13 mouse cellular contexts compared by ENCODE assay signal in genomic region chr10:71738280-71738679, GRCm38 (mm10).
DNase-seq lines count a peak whose midpoint lies in the region; ATAC-seq and TF ChIP-seq lines count a peak whose summit lies in the region.
"Had no signal": no experiment of that assay in that cellular context is flagged by ENCODE, and none has a peak within 500 bp of the region (broad histone marks: within the 10 kb centered on the region; RNA-seq: fewer than 3 reads in every experiment).

No protein-coding gene starts in this region.

- WGBS in hindbrain, embryonic 12.5 days: 10% methylated on average over 4 of the region's 4 CpGs
- WGBS in hindbrain, embryonic 14.5 days: 5% methylated on average over 4 of the region's 4 CpGs
- 21% methylated on average over 4 of the region's 4 CpGs for WGBS in intestine, embryonic 15.5 days

- no peak overlapping the region for H3K4me2 ChIP-seq in hindbrain, embryonic 12.5 days (replicated peaks)
- no peak overlapping the region for H3K4me2 ChIP-seq in hindbrain, embryonic 14.5 days (replicated peaks)
- no peak overlapping the region for H3K4me2 ChIP-seq in intestine, embryonic 15.5 days (replicated peaks)

- H3K27ac ChIP-seq in hindbrain, embryonic 12.5 days: no peak overlapping the region
- no peak overlapping the region for H3K27ac ChIP-seq in hindbrain, embryonic 14.5 days
- H3K27ac ChIP-seq in ES-Bruce4 (ENCODE audit: insufficient read depth, low read length): no peak overlapping the region
- no peak overlapping the region for H3K27ac ChIP-seq in intestine, embryonic 15.5 days
- H3K27ac ChIP-seq: limb, embryonic 10.5 days; liver, embryonic 14.5 days had no signal

- no peaks in the 10 kb centered on the region for H3K36me3 ChIP-seq in hindbrain, embryonic 12.5 days
- H3K36me3 ChIP-seq in hindbrain, embryonic 14.5 days (replicated peaks; ENCODE audit: control insufficient read depth, insufficient read depth): no peaks in the 10 kb centered on the region
- H3K36me3 ChIP-seq in ES-Bruce4 (ENCODE audit: control insufficient read depth, insufficient read depth, low read length, poor library complexity, severe bottlenecking): no peaks in the 10 kb centered on the region
- H3K36me3 ChIP-seq in intestine, embryonic 15.5 days: no peaks in the 10 kb centered on the region
- H3K36me3 ChIP-seq: limb, embryonic 10.5 days had no signal

- peaks cover 4% of the 10 kb centered on the region; the same call in 1 of the 2 replicates for H3K4me1 ChIP-seq in hindbrain, embryonic 12.5 days
- H3K4me1 ChIP-seq in hindbrain, embryonic 14.5 days (replicated peaks; ENCODE audit: control insufficient read depth, insufficient read depth, low read length): peaks cover 5% of the 10 kb centered on the region; the same call in 1 of the 2 replicates
- no peaks in the 10 kb centered on the region for H3K4me1 ChIP-seq in ES-Bruce4 (ENCODE audit: control insufficient read depth, insufficient read depth, low read length)
- H3K4me1 ChIP-seq in intestine, embryonic 15.5 days (replicated peaks): no peaks in the 10 kb centered on the region
- H3K4me1 ChIP-seq: limb, embryonic 10.5 days had no signal

- H3K4me3 ChIP-seq in hindbrain, embryonic 12.5 days: no peak overlapping the region
- H3K4me3 ChIP-seq in hindbrain, embryonic 14.5 days (replicated peaks; ENCODE audit: low read length): no peak overlapping the region
- H3K4me3 ChIP-seq in ES-Bruce4 (ENCODE audit: low read depth, low read length): no peak overlapping the region
- no peak overlapping the region for H3K4me3 ChIP-seq in intestine, embryonic 15.5 days (replicated peaks)
- H3K4me3 ChIP-seq: limb, embryonic 10.5 days had no signal

- TF ChIP-seq CTCF in ES-Bruce4 (IDR thresholded peaks at IDR 0.05; ENCODE audit: low read depth, low read length): no peak

- H3K9me3 ChIP-seq in hindbrain, embryonic 12.5 days (replicated peaks): no peaks in the 10 kb centered on the region
- peaks cover 7% of the 10 kb centered on the region; the same call in 1 of the 2 replicates for H3K9me3 ChIP-seq in hindbrain, embryonic 14.5 days (ENCODE audit: control insufficient read depth, low read length)
- H3K9me3 ChIP-seq in ES-Bruce4 (replicated peaks; ENCODE audit: control insufficient read depth, insufficient read depth, low read length, poor library complexity, severe bottlenecking): no peaks in the 10 kb centered on the region
- no peaks in the 10 kb centered on the region for H3K9me3 ChIP-seq in intestine, embryonic 15.5 days
- H3K9me3 ChIP-seq: limb, embryonic 10.5 days had no signal

- TF ChIP-seq POLR2A in ES-Bruce4 (IDR thresholded peaks at IDR 0.05; ENCODE audit: insufficient read depth, low read length): no peak

- peak; percentile 64; the same call in 1 of the 2 replicates for ATAC-seq in hindbrain, embryonic 12.5 days (ENCODE audit: low FRiP score)
- no peak for ATAC-seq in hindbrain, embryonic 14.5 days (ENCODE audit: low FRiP score)
- no peak for ATAC-seq in intestine, embryonic 15.5 days

- TF ChIP-seq EP300 in ES-Bruce4 (IDR thresholded peaks at IDR 0.05; ENCODE audit: insufficient read depth, low read depth, low read length): 0 out of 2 replicates have a peak, but pooled peaks have one; percentile 29

- no peak overlapping the region for H3K9ac ChIP-seq in hindbrain, embryonic 12.5 days
- H3K9ac ChIP-seq in hindbrain, embryonic 14.5 days: no peak overlapping the region
- H3K9ac ChIP-seq in ES-Bruce4 (ENCODE audit: low read depth, poor library complexity, severe bottlenecking): no peak overlapping the region
- H3K9ac ChIP-seq in intestine, embryonic 15.5 days: no peak overlapping the region
- H3K9ac ChIP-seq: liver, embryonic 14.5 days had no signal

- no peak for DNase-seq in hindbrain, embryonic 14.5 days (ENCODE audit: low spot score)
- DNase-seq in WW6 (ENCODE audit: low read depth, low spot score): peak; percentile 5
- peak; percentile 17 for DNase-seq in lung, postnatal 14 days
- no peak for DNase-seq in gastrocnemius, postnatal 10 days
- DNase-seq in heart, adult 11 months: no peak
- DNase-seq: cerebellum, adult 11 months; kidney, postnatal 4 days; layer of hippocampus, postnatal 36 days had no signal

- H3K27me3 ChIP-seq in hindbrain, embryonic 12.5 days: no peaks in the 10 kb centered on the region
- H3K27me3 ChIP-seq in hindbrain, embryonic 14.5 days (ENCODE audit: control insufficient read depth, insufficient read depth, low read length): no peaks in the 10 kb centered on the region
- H3K27me3 ChIP-seq in ES-Bruce4 (ENCODE audit: control insufficient read depth, insufficient read depth, low read length, poor library complexity, severe bottlenecking): no peaks in the 10 kb centered on the region
- no peaks in the 10 kb centered on the region for H3K27me3 ChIP-seq in intestine, embryonic 15.5 days (replicated peaks)

Comparison
In these comparisons a context has a peak if more than half of its experiments do, and no peak if none do; other contexts are left out.
1. DNase-seq: peak in WW6 (single experiment) and lung, postnatal 14 days (single experiment); none in hindbrain, embryonic 14.5 days (single experiment), gastrocnemius, postnatal 10 days (single experiment) and heart, adult 11 months (single experiment).